Mouse (Mus musculus): ENCODE results near the gene Duoxa2.

- TF ChIP-seq CTCF (IDR thresholded peaks at IDR 0.05; ENCODE audit: low read depth, low read length) (no peak), POLR2A (IDR thresholded peaks at IDR 0.05; ENCODE audit: extremely low read depth, insufficient read depth, low read length) (no peak)
Measured at GRCm38 (mm10) chr2:122334170-122334569, 35.5 kb downstream of the Duoxa2 start.
